ENCODE assay signal across 8 mouse cellular contexts in genomic region chr1:138244485-138244884, GRCm38 (mm10). TPM values are rescaled to one million over a fixed set of nuclear protein-coding genes. Genes with fewer than 3 reads are reported as not detected.
DNase-seq lines count a peak whose midpoint lies in the region; ATAC-seq and TF ChIP-seq lines count a peak whose summit lies in the region.
"Had no signal": no experiment of that assay in that cellular context is flagged by ENCODE, and none has a peak within 500 bp of the region (broad histone marks: within the 10 kb centered on the region; RNA-seq: fewer than 3 reads in every experiment).

No protein-coding gene starts in this region.

- H3K79me2 ChIP-seq in liver, adult 2 months (ENCODE audit: control insufficient read depth, insufficient read depth, low read length) = no peaks in the 10 kb centered on the region

- peak; percentile 42 for DNase-seq in liver, adult 2 months (ENCODE audit: extremely low read depth, low read depth, low spot score)
- DNase-seq in liver, embryonic 11.5 days (ENCODE audit: low spot score) = no peak
- peak; percentile 18 to 62 for DNase-seq in frontal cortex, adult 2 months (ENCODE audit: extremely low spot score in 1 of 2, low spot score in 1 of 2)
- DNase-seq in kidney, postnatal 0 days (ENCODE audit: low spot score) = peak; percentile 64
- DNase-seq in lung, postnatal 36 days = peak; percentile 45
- no peak for DNase-seq in spleen, adult 18-20 months
- no peak for DNase-seq in urinary bladder, adult 2 months (ENCODE audit: low spot score)

- H3K27ac ChIP-seq in liver, adult 2 months (replicated peaks; ENCODE audit: insufficient read depth, low read depth, low read length) = no peak overlapping the region
- no peak overlapping the region for H3K27ac ChIP-seq in liver, embryonic 11.5 days (ENCODE audit: low read depth, low read length)
- H3K27ac ChIP-seq in kidney, postnatal 0 days = no peak overlapping the region

- no peak overlapping the region for H3K9ac ChIP-seq in liver, adult 2 months (ENCODE audit: low read depth, low read length)
- no peak overlapping the region for H3K9ac ChIP-seq in liver, embryonic 11.5 days (ENCODE audit: low read depth, low read length)
- H3K9ac ChIP-seq in kidney, postnatal 0 days (ENCODE audit: low read depth, low read length) = no peak overlapping the region

- no peaks in the 10 kb centered on the region for H3K9me3 ChIP-seq in liver, embryonic 11.5 days (ENCODE audit: control insufficient read depth, low read length)
- H3K9me3 ChIP-seq in kidney, postnatal 0 days (replicated peaks; ENCODE audit: low read length) = no peaks in the 10 kb centered on the region

- no peak overlapping the region for H3K4me3 ChIP-seq in liver, adult 2 months (ENCODE audit: insufficient read depth, low read depth, low read length)
- H3K4me3 ChIP-seq in liver, embryonic 11.5 days (ENCODE audit: low read depth, low read length) = no peak overlapping the region
- no peak overlapping the region for H3K4me3 ChIP-seq in kidney, postnatal 0 days (replicated peaks; ENCODE audit: low read depth, low read length)

- no peaks in the 10 kb centered on the region; the same call in 1 of the 2 replicates for H3K4me1 ChIP-seq in liver, adult 2 months (ENCODE audit: control insufficient read depth, insufficient read depth, low read length)
- H3K4me1 ChIP-seq in liver, embryonic 11.5 days (replicated peaks; ENCODE audit: control insufficient read depth, insufficient read depth, low read length) = no peaks in the 10 kb centered on the region
- H3K4me1 ChIP-seq in kidney, postnatal 0 days (replicated peaks; ENCODE audit: insufficient read depth, low read length) = 0 out of 2 replicates have a peak, but pooled peaks cover 3% of the 10 kb centered on the region

- no peak for TF ChIP-seq CTCF in liver, adult 2 months (IDR thresholded peaks at IDR 0.05; ENCODE audit: low read depth, low read length)
- TF ChIP-seq CTCF in kidney, postnatal 0 days (IDR thresholded peaks at IDR 0.05; ENCODE audit: low read depth) = no peak

- H3K27me3 ChIP-seq in liver, adult 2 months (ENCODE audit: control insufficient read depth, insufficient read depth, low read length) = no peaks in the 10 kb centered on the region
- H3K27me3 ChIP-seq in liver, embryonic 11.5 days (replicated peaks; ENCODE audit: control insufficient read depth, insufficient read depth, low read length) = no peaks in the 10 kb centered on the region
- H3K27me3 ChIP-seq in kidney, postnatal 0 days (ENCODE audit: insufficient read depth, low read length) = no peaks in the 10 kb centered on the region

- ATAC-seq in liver, embryonic 11.5 days (replicated peaks; ENCODE audit: low FRiP score) = no peak
- ATAC-seq in kidney, postnatal 0 days (replicated peaks; ENCODE audit: low FRiP score, low read depth) = no peak

- WGBS in liver, adult 2 months = 56% methylated on average over 7 of the region's 7 CpGs
- WGBS in liver, embryonic 11.5 days = 51% methylated on average over 7 of the region's 7 CpGs
- WGBS in kidney, postnatal 0 days = 13% methylated on average over 7 of the region's 7 CpGs

- no peaks in the 10 kb centered on the region for H3K36me3 ChIP-seq in liver, adult 2 months (ENCODE audit: control insufficient read depth, insufficient read depth, low read length)
- no peaks in the 10 kb centered on the region for H3K36me3 ChIP-seq in liver, embryonic 11.5 days (ENCODE audit: control insufficient read depth, insufficient read depth, low read length)
- no peaks in the 10 kb centered on the region for H3K36me3 ChIP-seq in kidney, postnatal 0 days (ENCODE audit: insufficient read depth, low read length)

- no peak overlapping the region for H3K4me2 ChIP-seq in liver, embryonic 11.5 days
- H3K4me2 ChIP-seq in kidney, postnatal 0 days (ENCODE audit: low read length) = peak overlapping the region; percentile 30; the same call in 1 of the 2 replicates

- TF ChIP-seq POLR2A in liver, adult 2 months (IDR thresholded peaks at IDR 0.05; ENCODE audit: extremely low read depth, insufficient read depth, low read length) = no peak

RNA-seq across cellular contexts. Expression of gene Atp6v1g3, which starts 29.1 kb away (rescaled TPM):
- total RNA-seq in liver, adult 2 months (2014; rRNA removed) = not detected in 2 replicates
- not detected in 2 replicates for polyA plus RNA-seq in liver, adult 2 months (2012; rRNA removed)
- not detected in 2 replicates for polyA plus RNA-seq in liver, embryonic 11.5 days (2014; fragmentation: Nextera tagmentation; extraction: Ambion mirVana)
- polyA plus RNA-seq in frontal cortex, adult 2 months (2012; rRNA removed) = not detected in 2 replicates
- polyA plus RNA-seq in kidney, postnatal 0 days (2015; fragmentation: Nextera tagmentation; extraction: Ambion mirVana) = 31.0 and 38.0 TPM in 2 replicates
- polyA plus RNA-seq in urinary bladder, adult 2 months (2012; rRNA removed) = not detected in 2 replicates
- total RNA-seq: left cerebral cortex, adult 8-10 months had no signal

Comparison
In these comparisons a context has a peak if more than half of its experiments do, and no peak if none do; other contexts are left out.
1. DNase-seq: peak in liver, adult 2 months (single experiment), frontal cortex, adult 2 months (2 of 2), kidney, postnatal 0 days (single experiment) and lung, postnatal 36 days (single experiment); none in liver, embryonic 11.5 days (single experiment), spleen, adult 18-20 months (0 of 2) and urinary bladder, adult 2 months (single experiment).
2. RNA of gene Atp6v1g3, which starts 29.1 kb away (polyA plus RNA-seq): 31.0 to 38.0 TPM in kidney, postnatal 0 days; not detected in liver, adult 2 months, not detected in liver, embryonic 11.5 days, not detected in frontal cortex, adult 2 months and not detected in urinary bladder, adult 2 months; every median in the first group is over 10 times any median in the second.